Mouse (Mus musculus) limb, embryonic 11.5 days (tissue): Measurements from ENCODE around the gene Angptl3. TPM values are rescaled to one million over a fixed set of nuclear protein-coding genes. Genes with fewer than 3 reads are reported as not detected.

Experiments used
- ATAC-seq: fragments of 200-750 bp; cut with Nextera tagmentation; 2 replicates; pipeline ENCODE4 v1.8.0; 2017; ENCODE audit warnings: low read depth; ENCODE audit not compliant: insufficient number of reproducible peaks, low FRiP score, low TSS enrichment
- DNase-seq: peaks from one replicate; pipeline ENCODE4 v3.0.0-alpha.2; 2015; ENCODE audit warnings: low spot score
- H3K27ac ChIP-seq: fragments of 300-500 bp; sonication (generic); replicated peaks from 2 replicates; pipeline ENCODE4 v1.5.1; 2014; ENCODE audit warnings: low read depth, mild to moderate bottlenecking, low read length
- H3K27me3 ChIP-seq: fragments of 300-500 bp; sonication (generic); 2 replicates; pipeline ENCODE4 v1.6.1; 2014; ENCODE audit warnings: mild to moderate bottlenecking, low read length, mixed read lengths; ENCODE audit not compliant: control insufficient read depth, insufficient read depth
- H3K36me3 ChIP-seq: fragments of 300-500 bp; sonication (generic); 2 replicates; pipeline ENCODE4 v1.6.1; 2014; ENCODE audit warnings: mild to moderate bottlenecking, low read length, moderate library complexity, mixed read lengths; ENCODE audit not compliant: control insufficient read depth, insufficient read depth
- H3K4me1 ChIP-seq: fragments of 300-500 bp; sonication (generic); 2 replicates; pipeline ENCODE4 v1.6.1; 2014; ENCODE audit warnings: low read length, mixed read lengths; ENCODE audit not compliant: control insufficient read depth, insufficient read depth
- H3K4me2 ChIP-seq: fragments of 300-500 bp; sonication (generic); 2 replicates; pipeline ENCODE4 v1.6.1; 2014; ENCODE audit warnings: low read depth, mild to moderate bottlenecking, moderate library complexity; ENCODE audit not compliant: severe bottlenecking
- H3K4me3 ChIP-seq: fragments of 300-500 bp; sonication (generic); 2 replicates; pipeline ENCODE4 v1.5.1; 2014; ENCODE audit warnings: low read depth, low read length
- H3K9ac ChIP-seq: fragments of 300-500 bp; sonication (generic); 2 replicates; pipeline ENCODE4 v1.6.1; 2014; ENCODE audit warnings: mild to moderate bottlenecking, low read length
- H3K9me3 ChIP-seq: fragments of 300-500 bp; sonication (generic); 2 replicates; pipeline ENCODE4 v1.6.1; 2016; ENCODE audit warnings: low read length; ENCODE audit not compliant: control insufficient read depth
- WGBS: fragments of 180-500 bp; shearing (Covaris S2); extraction: QIAGEN DNeasy Blood & Tissue Kit; methylation state at CpG from one replicate; pipeline ENCODE4 v1.1.7; 2014; 5-methylcytosine and 5-hydroxymethylcytosine counted together
- polyA plus RNA-seq: library from polyadenylated mRNA; unstranded; fragments of >200 nt; fragmentation: Nextera tagmentation; extraction: Ambion mirVana; gene quantifications from 2 replicates; pipeline ENCODE4 v1.2.1, GENCODE M21; 2014

Angptl3 gene
- polyA plus RNA-seq, result 1.4 and 1.7 TPM in 2 replicates

DNA sequence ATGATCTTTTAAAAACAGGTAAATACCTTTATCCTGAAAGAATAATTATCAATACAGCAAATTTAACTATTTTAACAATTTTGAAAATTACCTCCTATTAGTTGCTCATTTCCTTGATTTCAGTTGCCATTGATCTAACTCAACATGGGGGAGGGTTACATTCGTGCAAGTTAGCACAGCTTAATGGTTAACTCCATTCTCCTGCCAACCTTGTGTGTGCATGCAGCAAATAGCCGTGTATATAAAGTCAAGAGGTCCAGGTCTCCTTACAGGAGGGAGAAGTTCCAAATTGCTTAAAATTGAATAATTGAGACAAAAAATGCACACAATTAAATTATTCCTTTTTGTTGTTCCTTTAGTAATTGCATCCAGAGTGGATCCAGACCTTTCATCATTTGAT is at the start of gene Angptl3:
TSS of gene Angptl3 (plus strand) at position 269 of the 400 bp plus-strand sequence.
- Histone ChIP-seq H3K4me1 (no peaks in the 10 kb centered on the region), H3K4me3 (no peak within 1 kb of the TSS), H3K9me3 (no peaks in the 10 kb centered on the region), H3K9ac (no peak within 1 kb of the TSS), H3K27me3 (no peaks in the 10 kb centered on the region), H3K27ac (no peak within 1 kb of the TSS), H3K36me3 (no peaks in the 10 kb centered on the region), H3K4me2 (no peak within 1 kb of the TSS)
- DNase-seq (no peak), ATAC-seq (no peak)
- WGBS, result 90% methylated on average over 2 of the region's 2 CpGs

DNA sequence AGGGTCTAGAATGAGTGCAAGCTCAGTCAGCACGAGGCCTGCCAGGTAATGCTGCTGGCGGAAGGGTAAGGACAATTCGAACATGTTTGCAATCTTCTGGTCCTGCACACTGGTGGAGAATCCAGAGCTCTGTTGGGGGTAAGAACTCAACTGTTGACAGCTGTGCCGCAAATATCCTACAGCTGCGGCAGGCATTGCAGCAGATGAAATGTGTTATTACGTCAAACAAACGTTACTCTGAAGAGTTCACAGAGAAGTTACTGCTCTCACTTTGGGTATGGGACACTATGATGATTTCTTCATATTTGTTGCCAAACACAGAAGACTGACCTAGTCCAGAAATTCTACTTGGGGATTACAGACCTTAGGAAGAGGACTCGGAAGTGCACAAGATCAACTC is 46.1 kb upstream of the Angptl3 start:
- H3K27me3 ChIP-seq, result no peaks in the 10 kb centered on the region
- H3K9me3 ChIP-seq, result no peaks in the 10 kb centered on the region
- H3K36me3 ChIP-seq, result peaks cover 5% of the 10 kb centered on the region; the same call in 1 of the 2 replicates
- no peak overlapping the region for H3K9ac ChIP-seq
- WGBS, result 90% methylated on average over 8 of the region's 8 CpGs
- H3K4me1 ChIP-seq, result no peaks in the 10 kb centered on the region
- H3K4me3 ChIP-seq, result no peak overlapping the region
- no peak overlapping the region for H3K27ac ChIP-seq
- no peak for ATAC-seq
- no peak for DNase-seq
- H3K4me2 ChIP-seq, result no peak overlapping the region

DNA sequence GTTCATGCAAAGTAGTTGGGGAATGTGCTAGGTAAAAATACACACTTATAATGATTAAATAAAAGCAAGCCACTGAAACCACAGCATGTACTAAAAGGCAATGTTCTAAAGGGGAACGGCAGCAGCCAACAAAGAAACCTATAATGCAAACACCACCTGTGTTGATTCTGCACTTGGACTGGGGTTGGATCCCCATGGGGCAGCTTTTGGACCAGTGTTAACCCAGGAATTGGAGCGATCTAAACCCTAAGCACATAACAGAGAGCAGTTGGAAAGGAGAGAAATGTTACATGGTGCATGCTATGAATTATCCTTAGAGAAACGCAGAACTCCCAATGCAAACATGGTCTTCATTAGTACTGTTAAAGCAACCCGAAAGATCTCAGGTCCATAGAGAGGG is 37.3 kb upstream of the Angptl3 start:
- H3K27ac ChIP-seq, result no peak overlapping the region
- no peaks in the 10 kb centered on the region for H3K9me3 ChIP-seq
- no peak overlapping the region for H3K9ac ChIP-seq
- no peak overlapping the region for H3K4me2 ChIP-seq
- ATAC-seq (no peak), DNase-seq (no peak)
- no peaks in the 10 kb centered on the region; the same call in 1 of the 2 replicates for H3K36me3 ChIP-seq
- no peaks in the 10 kb centered on the region for H3K4me1 ChIP-seq
- WGBS, result 87% methylated on average over 4 of the region's 4 CpGs
- H3K27me3 ChIP-seq, result no peaks in the 10 kb centered on the region
- H3K4me3 ChIP-seq, result no peak overlapping the region

DNA sequence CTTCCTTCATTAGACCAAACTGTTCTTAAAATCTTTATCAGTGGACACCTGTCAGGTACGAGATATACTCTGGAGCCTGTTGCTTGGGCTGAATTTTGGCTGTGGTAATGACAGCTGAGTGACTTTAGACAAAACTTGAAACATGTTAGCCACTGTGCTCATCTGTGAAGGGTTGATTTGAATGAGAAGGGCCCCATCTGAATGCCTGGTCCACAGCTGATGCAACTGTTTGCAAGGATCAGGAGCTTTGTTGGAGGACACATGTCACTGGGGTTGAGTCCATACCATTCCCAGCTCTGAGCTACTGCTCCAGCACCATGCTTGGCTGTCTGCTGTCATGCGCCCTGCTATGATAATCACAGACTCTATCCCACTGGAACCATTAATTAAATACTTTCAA is 25.2 kb upstream of the Angptl3 start:
- 0 out of 2 replicates have a peak, but pooled peaks cover 3% of the 10 kb centered on the region for H3K36me3 ChIP-seq
- ATAC-seq, result no peak
- H3K4me1 ChIP-seq, result no peaks in the 10 kb centered on the region

DNA sequence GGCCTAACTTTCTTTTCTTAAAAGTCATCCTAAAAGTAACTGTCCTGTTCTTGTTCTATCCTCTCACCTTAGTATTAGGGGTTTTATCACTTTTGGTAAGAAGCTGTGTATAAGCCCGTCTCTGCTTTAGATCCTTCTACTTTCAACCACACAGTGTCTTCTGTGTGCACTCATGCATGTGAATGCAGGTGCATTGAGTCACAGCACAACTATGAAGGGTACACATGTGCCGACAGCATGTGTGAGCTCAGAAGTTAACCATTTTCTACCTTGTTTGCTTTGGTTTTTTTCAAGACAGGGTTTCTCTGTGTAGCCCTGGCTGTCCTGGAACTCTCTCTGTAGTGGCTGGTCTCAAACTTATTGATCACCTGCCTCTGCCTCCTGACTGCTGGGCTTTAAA is 24.4 kb upstream of the Angptl3 start:
- ATAC-seq (no peak), DNase-seq (no peak)
- no peaks in the 10 kb centered on the region for H3K9me3 ChIP-seq
- H3K4me2 ChIP-seq, result no peak overlapping the region
- no peaks in the 10 kb centered on the region for H3K4me1 ChIP-seq
- H3K4me3 ChIP-seq, result no peak overlapping the region
- H3K9ac ChIP-seq, result no peak overlapping the region
- no peaks in the 10 kb centered on the region for H3K27me3 ChIP-seq
- no peak overlapping the region for H3K27ac ChIP-seq
- peaks cover 5% of the 10 kb centered on the region; the same call in 1 of the 2 replicates for H3K36me3 ChIP-seq
- WGBS, result 88% methylated on average over 2 of the region's 2 CpGs

More for the DNA sequence above, 25.2 kb upstream of the Angptl3 start:
- H3K27ac ChIP-seq, result no peak overlapping the region
- WGBS, result 97% methylated on average over 2 of the region's 2 CpGs
- H3K4me2 ChIP-seq, result no peak overlapping the region
- no peaks in the 10 kb centered on the region for H3K27me3 ChIP-seq
- DNase-seq, result no peak
- H3K9me3 ChIP-seq, result no peaks in the 10 kb centered on the region
- H3K9ac ChIP-seq, result no peak overlapping the region
- H3K4me3 ChIP-seq, result no peak overlapping the region

DNA sequence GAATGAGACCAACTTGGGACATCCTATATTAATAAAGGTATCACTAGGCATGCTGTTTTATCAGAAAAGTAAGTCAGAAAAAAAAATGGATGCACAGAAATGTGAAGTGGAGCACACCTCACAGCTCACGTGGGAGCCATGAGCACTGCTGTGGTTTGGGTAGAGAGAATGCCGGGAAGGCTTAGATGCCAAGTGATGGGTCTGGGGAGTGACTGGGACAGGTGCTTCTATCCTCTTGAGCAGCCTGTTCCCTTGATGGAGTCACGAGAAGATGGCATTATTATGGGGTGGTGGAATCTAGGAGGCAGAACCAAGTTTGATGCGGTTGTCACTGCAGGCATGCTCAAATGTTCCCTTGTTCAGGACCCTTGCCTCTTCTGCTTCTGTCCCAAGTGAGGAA is 19.7 kb upstream of the Angptl3 start:
- Histone ChIP-seq H3K27me3 (no peaks in the 10 kb centered on the region), H3K27ac (no peak overlapping the region), H3K4me2 (no peak overlapping the region), H3K4me1 (no peaks in the 10 kb centered on the region), H3K9me3 (no peaks in the 10 kb centered on the region), H3K36me3 (peaks cover 7% of the 10 kb centered on the region; the same call in 1 of the 2 replicates), H3K4me3 (no peak overlapping the region), H3K9ac (no peak overlapping the region)
- ATAC-seq (no peak), DNase-seq (no peak)
- WGBS, result 87% methylated on average over 4 of the region's 4 CpGs

DNA sequence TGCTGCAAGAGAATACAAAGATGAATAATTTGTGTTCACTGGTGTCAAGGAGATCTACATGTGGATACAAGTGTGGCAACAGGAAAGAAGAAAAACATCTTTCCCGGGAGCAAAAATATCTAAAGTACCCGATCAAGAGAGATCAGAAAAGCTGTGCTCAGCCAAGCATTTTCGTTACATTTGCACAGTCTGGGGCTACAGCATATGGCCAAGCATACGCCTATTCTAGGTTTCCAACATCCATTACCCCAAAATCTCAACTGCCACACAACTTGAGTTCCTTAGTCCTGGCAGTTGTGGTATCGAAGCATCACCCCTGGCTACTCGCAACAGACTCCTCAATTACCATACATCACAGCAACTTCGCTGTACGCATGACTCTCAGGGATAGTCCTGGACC is 8.5 kb upstream of the Angptl3 start:
- H3K36me3 ChIP-seq, result 0 out of 2 replicates have a peak, but pooled peaks cover 2% of the 10 kb centered on the region
- ATAC-seq, result no peak
- WGBS, result 95% methylated on average over 8 of the region's 8 CpGs

DNA sequence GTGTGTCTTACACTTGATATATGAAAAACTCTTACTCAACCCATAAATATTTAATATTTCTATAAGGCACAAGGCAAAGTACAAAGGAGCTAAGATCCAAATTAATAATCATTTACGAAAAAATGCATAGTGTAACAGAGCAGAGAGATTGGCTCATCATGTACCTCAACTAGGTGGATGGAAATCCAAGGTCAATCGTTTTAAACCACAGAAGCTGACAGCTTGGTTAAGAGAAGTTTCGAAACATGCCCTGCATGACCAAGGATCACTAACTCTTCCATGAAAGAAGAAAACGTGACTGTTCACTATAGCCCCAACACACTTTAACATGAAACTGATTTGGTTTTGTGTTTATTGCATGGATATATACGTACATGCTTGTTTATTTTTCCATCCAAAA is 2.4 kb upstream of the Angptl3 start:
- 88% methylated on average over 5 of the region's 5 CpGs for WGBS
- no peak overlapping the region for H3K4me2 ChIP-seq
- H3K9me3 ChIP-seq, result no peaks in the 10 kb centered on the region
- H3K4me1 ChIP-seq, result no peaks in the 10 kb centered on the region
- no peaks in the 10 kb centered on the region for H3K36me3 ChIP-seq
- no peak for DNase-seq
- H3K9ac ChIP-seq, result no peak overlapping the region
- no peak overlapping the region for H3K27ac ChIP-seq
- no peak overlapping the region for H3K4me3 ChIP-seq
- ATAC-seq, result no peak
- H3K27me3 ChIP-seq, result no peaks in the 10 kb centered on the region

More for the DNA sequence above, 8.5 kb upstream of the Angptl3 start:
- H3K4me1 ChIP-seq, result no peaks in the 10 kb centered on the region
- H3K27me3 ChIP-seq, result no peaks in the 10 kb centered on the region
- H3K27ac ChIP-seq, result no peak overlapping the region
- no peak overlapping the region for H3K4me3 ChIP-seq
- H3K9me3 ChIP-seq, result no peaks in the 10 kb centered on the region
- no peak overlapping the region for H3K9ac ChIP-seq
- no peak overlapping the region for H3K4me2 ChIP-seq
- no peak for DNase-seq

DNA sequence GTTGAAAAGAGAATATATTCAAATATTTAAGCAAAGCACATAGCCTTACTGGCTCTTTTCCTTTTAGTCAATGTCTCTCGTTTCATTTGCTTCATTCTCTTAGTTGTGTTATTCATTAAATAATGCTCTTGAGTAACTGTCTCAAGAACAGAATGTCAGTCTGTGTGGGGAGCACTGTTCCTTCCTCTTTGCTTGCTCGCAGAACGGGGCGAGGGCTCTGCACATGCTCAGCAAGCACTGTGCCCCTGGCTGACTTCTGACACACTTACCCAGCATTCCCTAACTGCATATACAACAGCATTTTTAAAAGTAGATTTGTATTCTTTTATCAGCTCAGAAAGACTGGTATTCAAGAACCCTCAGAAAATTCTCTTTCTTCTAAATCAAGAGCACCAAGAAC is 2.2 kb downstream of the Angptl3 start:
- Histone ChIP-seq H3K4me2 (no peak overlapping the region), H3K4me3 (no peak overlapping the region), H3K27ac (no peak overlapping the region), H3K27me3 (no peaks in the 10 kb centered on the region), H3K36me3 (no peaks in the 10 kb centered on the region), H3K9ac (no peak overlapping the region), H3K4me1 (no peaks in the 10 kb centered on the region), H3K9me3 (no peaks in the 10 kb centered on the region)
- ATAC-seq (no peak), DNase-seq (no peak)
- WGBS, result 89% methylated on average over 4 of the region's 4 CpGs
